Mouse (Mus musculus) urinary bladder, postnatal 4 days (tissue): ENCODE measurements at regions not wholly inside any gene's neighbourhood (a gene's known extent, or its start where the extent isn't known, plus 50 kb on each side); places are given as distances from the start of the nearest gene placed in this dataset.

Experiments
- DNase-seq, 2 experiments: peaks; one replicate each; pipeline ENCODE4 v3.0.0; 2021 to 2022; ENCODE audit warnings: low spot score in 2 of 2

GRCm38 (mm10) chr1:186376906-186377623 lies 260.0 kb upstream of the Lyplal1 start:
- DNase-seq: no peak

DNA sequence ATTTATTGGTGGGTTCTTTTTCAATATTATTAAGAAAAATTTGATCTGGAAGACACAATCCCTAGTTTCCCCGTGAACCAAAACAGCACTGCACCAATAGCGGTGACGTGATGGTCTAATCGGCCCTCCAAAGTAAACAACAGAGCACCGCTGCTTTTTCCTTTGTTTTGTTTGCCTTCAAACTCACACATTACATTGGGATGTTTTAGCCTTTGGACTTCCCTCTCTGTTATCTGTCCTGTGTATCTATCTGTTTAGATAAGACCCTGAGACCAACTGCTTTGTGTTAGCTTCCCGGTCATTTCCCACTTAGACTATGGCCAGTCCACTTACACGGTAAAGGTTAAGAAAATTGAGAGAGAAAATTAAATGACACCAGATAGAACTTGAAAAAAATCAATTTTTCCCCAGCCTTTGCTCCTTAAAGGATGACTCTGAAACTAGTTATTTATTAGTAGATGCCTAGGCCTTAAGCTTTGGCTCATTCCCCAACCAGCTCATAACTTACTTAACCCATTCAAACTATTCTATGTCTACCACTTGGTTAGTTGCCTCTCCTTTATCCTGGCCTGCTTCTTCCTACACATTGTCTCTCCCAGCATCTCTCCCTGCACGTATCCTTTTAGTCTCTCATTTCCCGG lies 257.0 kb upstream of the Lyplal1 start:
- no peak for DNase-seq

GRCm38 (mm10) chr1:186373386-186373785 lies 256.3 kb upstream of the Lyplal1 start:
- no peak for DNase-seq

DNA sequence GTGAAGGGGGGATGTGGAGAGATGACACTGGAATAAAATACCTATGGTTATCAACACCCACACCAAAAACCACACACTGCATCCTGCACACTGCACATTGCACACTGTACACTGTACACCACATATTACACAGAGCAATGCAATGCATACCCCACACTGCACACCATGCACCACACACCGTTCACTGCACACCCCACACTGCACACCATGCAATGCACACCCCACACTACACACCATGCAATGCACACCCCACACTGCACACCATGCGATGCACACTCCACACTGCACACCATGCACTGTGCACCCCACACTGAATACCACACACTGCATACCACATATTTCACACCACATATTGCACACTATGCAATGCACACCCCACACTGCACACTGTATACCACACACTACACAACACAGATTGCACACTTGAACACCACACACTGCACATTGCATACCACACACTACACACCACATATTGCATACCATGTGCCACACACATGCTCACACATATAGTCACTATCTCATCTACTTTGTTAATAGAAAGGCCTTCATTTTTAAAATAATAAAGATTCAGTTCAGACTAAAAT lies 255.8 kb upstream of the Lyplal1 start:
- DNase-seq: no peak

DNA sequence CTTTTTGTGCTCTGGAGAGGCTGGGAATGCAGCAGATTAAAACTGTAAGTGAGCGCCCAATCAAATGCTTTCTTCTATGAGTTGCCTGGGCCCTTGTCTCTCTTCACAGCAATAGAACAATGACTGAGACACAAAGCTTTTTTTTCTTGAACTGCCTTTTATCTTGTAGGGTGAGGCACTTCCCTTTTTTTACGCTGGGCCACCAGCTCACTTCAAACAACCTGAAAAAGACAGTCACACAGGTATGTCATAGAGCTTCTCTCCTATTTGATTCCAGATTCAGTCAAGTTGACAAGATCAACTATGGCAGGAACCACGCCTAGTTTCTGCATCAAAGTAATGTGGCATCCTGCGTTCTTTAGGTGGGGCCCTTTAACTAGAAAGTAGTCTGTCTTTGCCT lies 246.2 kb upstream of the Lyplal1 start:
- no peak for DNase-seq

GRCm38 (mm10) chr1:186358011-186358670 lies 241.0 kb upstream of the Lyplal1 start:
- no peak for DNase-seq

DNA sequence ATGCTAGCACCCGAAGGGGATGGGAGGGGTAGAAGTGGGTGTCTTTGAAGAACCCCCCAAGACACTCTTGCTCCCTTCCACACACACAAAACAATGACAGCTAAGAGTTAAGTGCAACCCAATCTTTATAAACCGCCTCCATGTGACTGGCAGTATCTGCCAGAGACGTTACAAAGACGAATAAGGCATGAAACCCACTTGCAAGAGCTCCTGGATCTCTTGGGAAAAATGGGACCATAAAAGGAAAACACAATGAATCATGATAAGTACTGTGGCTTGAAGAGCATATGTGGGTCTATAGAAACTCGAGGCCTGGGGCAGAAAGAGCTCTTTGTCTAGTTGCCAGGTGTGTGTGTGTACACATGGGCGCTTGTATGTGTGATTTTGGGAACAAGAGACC lies 237.6 kb upstream of the Lyplal1 start:
- no peak for DNase-seq

GRCm38 (mm10) chr1:186354072-186354471 lies 237.0 kb upstream of the Lyplal1 start:
- no peak for DNase-seq

DNA sequence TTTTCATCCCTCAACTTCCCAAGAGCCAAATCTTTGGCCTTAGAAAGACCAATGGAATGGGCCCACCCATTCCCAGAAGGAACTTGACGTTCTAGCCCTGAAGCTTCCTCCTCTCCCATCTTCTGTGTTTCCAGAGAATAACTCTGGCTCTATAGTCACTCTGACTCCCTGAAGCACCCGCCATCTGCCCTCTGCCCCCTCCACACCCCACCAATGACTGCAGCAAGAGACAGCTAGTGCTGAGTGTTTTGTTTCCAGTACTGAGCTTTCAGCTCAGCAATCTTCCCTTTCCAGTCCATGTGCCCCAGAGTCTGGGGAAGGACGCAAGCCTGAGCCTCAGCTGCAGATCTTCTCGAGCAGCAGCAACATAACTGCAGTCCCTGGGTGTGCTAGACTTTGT lies 233.3 kb upstream of the Lyplal1 start:
- no peak for DNase-seq

- DNase-seq: no peak
Measured at GRCm38 (mm10) chr1:186349966-186350365, 232.9 kb upstream of the Lyplal1 start.

- DNase-seq: no peak
Measured at GRCm38 (mm10) chr1:186347413-186348147, 230.5 kb upstream of the Lyplal1 start.

- DNase-seq: no peak
Measured at GRCm38 (mm10) chr1:186345449-186345848, 228.3 kb upstream of the Lyplal1 start.

GRCm38 (mm10) chr1:186342931-186343506 lies 225.9 kb upstream of the Lyplal1 start:
- DNase-seq: no peak

DNA sequence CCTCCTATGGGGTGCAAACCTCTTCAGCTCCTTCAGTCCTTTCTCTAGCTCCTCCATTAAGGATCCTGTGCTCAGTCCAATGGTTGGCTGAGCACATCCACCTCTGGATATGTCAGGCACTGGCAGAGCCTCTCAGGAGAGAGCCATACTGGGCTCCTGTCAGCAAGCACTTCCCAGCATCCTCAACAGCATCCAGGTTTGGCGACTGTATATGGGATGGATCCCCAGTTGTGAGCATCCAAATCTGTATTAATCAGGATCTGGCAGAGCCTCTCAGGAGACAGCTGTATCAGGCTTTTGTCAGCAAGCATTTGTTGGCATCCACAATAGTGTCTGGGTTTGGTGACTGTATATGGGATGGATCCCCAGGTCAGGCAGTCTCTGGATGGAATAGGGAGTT lies 225.3 kb upstream of the Lyplal1 start:
- DNase-seq: no peak

DNA sequence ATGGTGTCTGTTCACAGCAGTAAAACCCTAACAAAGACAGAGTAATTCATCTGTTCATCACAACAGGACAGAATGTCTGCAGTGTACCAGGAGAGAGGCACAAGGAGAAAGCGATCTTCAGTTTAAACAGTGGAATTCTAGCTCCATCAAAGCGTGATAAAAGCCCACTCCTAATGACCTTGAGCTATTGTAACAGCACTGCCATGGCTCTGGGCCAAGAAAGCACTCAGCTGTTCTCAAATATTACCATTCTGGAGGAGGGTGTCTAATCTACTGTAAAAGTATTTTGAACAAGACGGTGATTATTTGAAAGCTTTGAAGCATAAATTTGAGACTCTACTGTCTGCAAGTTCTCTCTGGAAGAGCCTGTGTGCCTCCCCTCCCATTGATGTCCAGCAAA lies 224.8 kb upstream of the Lyplal1 start:
- DNase-seq: no peak

DNA sequence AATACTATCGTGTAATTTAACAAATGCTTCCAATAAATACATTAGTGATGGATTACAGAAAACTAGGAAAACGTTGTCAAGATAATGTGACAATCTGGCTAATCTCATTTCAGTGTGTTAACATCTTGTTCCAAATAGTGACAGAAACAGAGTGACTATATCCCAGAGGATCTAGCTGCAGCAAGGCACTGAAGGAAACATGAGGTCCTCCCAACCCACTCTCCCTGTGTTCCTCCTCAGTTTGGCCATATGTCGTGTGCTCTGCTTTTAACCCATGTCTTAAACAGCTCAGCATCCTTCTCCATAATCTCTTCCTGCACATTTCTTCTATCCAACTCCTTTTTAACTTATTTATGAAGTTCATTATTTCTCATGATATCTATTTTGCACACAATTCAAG lies 223.6 kb upstream of the Lyplal1 start:
- DNase-seq: no peak

DNA sequence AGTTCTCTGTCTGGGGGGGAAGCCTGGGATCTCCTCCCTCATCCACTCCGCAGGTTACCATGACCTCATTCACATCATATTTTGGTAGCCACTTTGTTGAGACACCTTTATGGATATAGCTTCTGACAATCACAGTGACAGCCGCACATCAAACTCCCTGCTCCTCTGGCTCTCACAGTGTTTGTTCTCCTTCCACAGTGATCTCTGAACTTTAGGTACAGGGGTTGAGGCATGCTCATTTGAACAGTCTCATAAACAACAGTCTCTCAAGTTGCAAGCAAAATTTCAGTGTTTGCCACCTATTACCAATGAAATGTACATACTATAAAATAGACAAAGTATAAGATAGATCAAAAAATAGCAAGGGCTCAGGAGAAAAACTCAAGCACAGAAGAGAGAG lies 200.2 kb upstream of the Lyplal1 start:
- DNase-seq: no peak

GRCm38 (mm10) chr1:186314180-186314579 lies 197.1 kb upstream of the Lyplal1 start:
- no peak for DNase-seq

- DNase-seq: no peak
Measured at GRCm38 (mm10) chr1:186312698-186313097, 195.6 kb upstream of the Lyplal1 start.

- no peak for DNase-seq
Measured at GRCm38 (mm10) chr1:186312008-186312407, 194.9 kb upstream of the Lyplal1 start.

GRCm38 (mm10) chr1:186307627-186308026 lies 190.5 kb upstream of the Lyplal1 start:
- DNase-seq: no peak

GRCm38 (mm10) chr1:186297464-186297863 lies 180.4 kb upstream of the Lyplal1 start:
- no peak for DNase-seq
